Mouse (Mus musculus): ENCODE data around the gene Gadd45g. TPM values are rescaled to one million over a fixed set of nuclear protein-coding genes. Genes with fewer than 3 reads are reported as not detected.

Gadd45g gene
- total RNA-seq, 1 experiment: 57.8 TPM

- no peak overlapping the region for H3K4me3 ChIP-seq (ENCODE audit: insufficient read depth in 1 of 2, low read depth in 1 of 2, low read length in 2 of 2, poor library complexity in 1 of 2, severe bottlenecking in 1 of 2)
- no peak overlapping the region for H3K27ac ChIP-seq (ENCODE audit: insufficient read depth, low read depth, low read length, poor library complexity, severe bottlenecking)
- peaks cover 2 to 13% of the 10 kb centered on the region in 2 experiments; a peak in 2 of 4 replicates for H3K4me1 ChIP-seq (ENCODE audit: control insufficient read depth in 2 of 2, insufficient read depth in 2 of 2, low read length in 2 of 2, poor library complexity in 1 of 2)
- no peaks in the 10 kb centered on the region for H3K9me3 ChIP-seq (ENCODE audit: control insufficient read depth, insufficient read depth, low read depth, low read length)
- TF ChIP-seq HCFC1 (IDR thresholded peaks at IDR 0.05; ENCODE audit: borderline replicate concordance, insufficient read depth, low read length) (no peak), ZC3H11A (IDR thresholded peaks at IDR 0.05; ENCODE audit: borderline replicate concordance, low read depth, low read length) (no peak), MAFK (IDR thresholded peaks at IDR 0.05; ENCODE audit: insufficient read depth, low read depth, low read length) (no peak), CHD2 (IDR thresholded peaks at IDR 0.05; ENCODE audit: low read depth, low read length) (no peak), ZNF384 (IDR thresholded peaks at IDR 0.05; ENCODE audit: low read depth, low read length) (no peak)
- H3K9ac ChIP-seq (ENCODE audit: insufficient read depth, low read depth, low read length, poor library complexity, severe bottlenecking): no peak overlapping the region
- no peak for DNase-seq (ENCODE audit: low read depth, low spot score)
- in situ Hi-C loops (cut with MboI; ENCODE audit: low sequenced_read_pairs in 2 of 2, unreplicated experiment in 2 of 2): no loop called here
- H3K36me3 ChIP-seq (ENCODE audit: control insufficient read depth, insufficient read depth, low read length, poor library complexity, severe bottlenecking): no peaks in the 10 kb centered on the region; the same call in 1 of the 2 replicates
Measured at GRCm38 (mm10) chr13:51879571-51879970, 33.1 kb downstream of the Gadd45g start.

GRCm38 (mm10) chr13:51880019-51880418 is 33.5 kb downstream of the Gadd45g start:
- Histone ChIP-seq H3K9me3 (ENCODE audit: control insufficient read depth, insufficient read depth, low read depth, low read length) (no peaks in the 10 kb centered on the region), H3K9ac (ENCODE audit: insufficient read depth, low read depth, low read length, poor library complexity, severe bottlenecking) (no peak overlapping the region), H3K27ac (ENCODE audit: insufficient read depth, low read depth, low read length, poor library complexity, severe bottlenecking) (no peak overlapping the region), H3K4me3 (ENCODE audit: insufficient read depth in 1 of 2, low read depth in 1 of 2, low read length in 2 of 2, poor library complexity in 1 of 2, severe bottlenecking in 1 of 2) (no peak overlapping the region), H3K36me3 (ENCODE audit: control insufficient read depth, insufficient read depth, low read length, poor library complexity, severe bottlenecking) (no peaks in the 10 kb centered on the region; the same call in 1 of the 2 replicates), H3K4me1 (ENCODE audit: control insufficient read depth in 2 of 2, insufficient read depth in 2 of 2, low read length in 2 of 2, poor library complexity in 1 of 2) (peaks cover 2 to 13% of the 10 kb centered on the region in 2 experiments; a peak in 2 of 4 replicates)
- DNase-seq (ENCODE audit: low read depth, low spot score): no peak
- in situ Hi-C loops (cut with MboI; ENCODE audit: low sequenced_read_pairs in 2 of 2, unreplicated experiment in 2 of 2): no loop called here
- TF ChIP-seq MAFK (IDR thresholded peaks at IDR 0.05; ENCODE audit: insufficient read depth, low read depth, low read length) (no peak), ZC3H11A (IDR thresholded peaks at IDR 0.05; ENCODE audit: borderline replicate concordance, low read depth, low read length) (no peak), CHD2 (IDR thresholded peaks at IDR 0.05; ENCODE audit: low read depth, low read length) (no peak), ZNF384 (IDR thresholded peaks at IDR 0.05; ENCODE audit: low read depth, low read length) (no peak), HCFC1 (IDR thresholded peaks at IDR 0.05; ENCODE audit: borderline replicate concordance, insufficient read depth, low read length) (no peak)

GRCm38 (mm10) chr13:51881271-51882128 is 35.0 kb downstream of the Gadd45g start:
- H3K9ac ChIP-seq (ENCODE audit: insufficient read depth, low read depth, low read length, poor library complexity, severe bottlenecking): no peak overlapping the region
- H3K36me3 ChIP-seq (ENCODE audit: control insufficient read depth, insufficient read depth, low read length, poor library complexity, severe bottlenecking): no peaks in the 10 kb centered on the region; the same call in 1 of the 2 replicates
- H3K9me3 ChIP-seq (ENCODE audit: control insufficient read depth, insufficient read depth, low read depth, low read length): no peaks in the 10 kb centered on the region
- TF ChIP-seq ZNF384 (IDR thresholded peaks at IDR 0.05; ENCODE audit: low read depth, low read length) (no peak), CHD2 (IDR thresholded peaks at IDR 0.05; ENCODE audit: low read depth, low read length) (no peak), HCFC1 (IDR thresholded peaks at IDR 0.05; ENCODE audit: borderline replicate concordance, insufficient read depth, low read length) (no peak), MAFK (IDR thresholded peaks at IDR 0.05; ENCODE audit: insufficient read depth, low read depth, low read length) (no peak), ZC3H11A (IDR thresholded peaks at IDR 0.05; ENCODE audit: borderline replicate concordance, low read depth, low read length) (no peak)
- DNase-seq (ENCODE audit: low read depth, low spot score): no peak
- H3K4me1 ChIP-seq (ENCODE audit: control insufficient read depth in 2 of 2, insufficient read depth in 2 of 2, low read length in 2 of 2, poor library complexity in 1 of 2): peaks cover 2 to 13% of the 10 kb centered on the region in 2 experiments; a peak in 2 of 4 replicates
- no peak overlapping the region for H3K4me3 ChIP-seq (ENCODE audit: insufficient read depth in 1 of 2, low read depth in 1 of 2, low read length in 2 of 2, poor library complexity in 1 of 2, severe bottlenecking in 1 of 2)
- in situ Hi-C loops (cut with MboI; ENCODE audit: low sequenced_read_pairs in 2 of 2, unreplicated experiment in 2 of 2): no loop called here
- H3K27ac ChIP-seq (ENCODE audit: insufficient read depth, low read depth, low read length, poor library complexity, severe bottlenecking): no peak overlapping the region

- no peaks in the 10 kb centered on the region for H3K9me3 ChIP-seq (ENCODE audit: control insufficient read depth, insufficient read depth, low read depth, low read length)
- DNase-seq (ENCODE audit: low read depth, low spot score): no peak
- TF ChIP-seq MAFK (IDR thresholded peaks at IDR 0.05; ENCODE audit: insufficient read depth, low read depth, low read length) (no peak), HCFC1 (IDR thresholded peaks at IDR 0.05; ENCODE audit: borderline replicate concordance, insufficient read depth, low read length) (no peak), ZC3H11A (IDR thresholded peaks at IDR 0.05; ENCODE audit: borderline replicate concordance, low read depth, low read length) (no peak), ZNF384 (IDR thresholded peaks at IDR 0.05; ENCODE audit: low read depth, low read length) (no peak), CHD2 (IDR thresholded peaks at IDR 0.05; ENCODE audit: low read depth, low read length) (no peak)
- in situ Hi-C loops (cut with MboI; ENCODE audit: low sequenced_read_pairs in 2 of 2, unreplicated experiment in 2 of 2): no loop called here
- H3K36me3 ChIP-seq (ENCODE audit: control insufficient read depth, insufficient read depth, low read length, poor library complexity, severe bottlenecking): no peaks in the 10 kb centered on the region; the same call in 1 of the 2 replicates
- no peak overlapping the region for H3K4me3 ChIP-seq (ENCODE audit: insufficient read depth in 1 of 2, low read depth in 1 of 2, low read length in 2 of 2, poor library complexity in 1 of 2, severe bottlenecking in 1 of 2)
- H3K27ac ChIP-seq (ENCODE audit: insufficient read depth, low read depth, low read length, poor library complexity, severe bottlenecking): no peak overlapping the region; the same call in 1 of the 2 replicates
- peaks cover 2 to 13% of the 10 kb centered on the region in 2 experiments; a peak in 2 of 4 replicates for H3K4me1 ChIP-seq (ENCODE audit: control insufficient read depth in 2 of 2, insufficient read depth in 2 of 2, low read length in 2 of 2, poor library complexity in 1 of 2)
- no peak overlapping the region for H3K9ac ChIP-seq (ENCODE audit: insufficient read depth, low read depth, low read length, poor library complexity, severe bottlenecking)
Measured at GRCm38 (mm10) chr13:51882218-51882617, 35.7 kb downstream of the Gadd45g start.
